Mouse (Mus musculus): ENCODE data around the gene Podxl2. TPM values are rescaled to one million over a fixed set of nuclear protein-coding genes. Genes with fewer than 3 reads are reported as not detected.

Gene Podxl2
- polyA plus RNA-seq, 1 experiment from 2014 or later = 56.8 TPM

DNA sequence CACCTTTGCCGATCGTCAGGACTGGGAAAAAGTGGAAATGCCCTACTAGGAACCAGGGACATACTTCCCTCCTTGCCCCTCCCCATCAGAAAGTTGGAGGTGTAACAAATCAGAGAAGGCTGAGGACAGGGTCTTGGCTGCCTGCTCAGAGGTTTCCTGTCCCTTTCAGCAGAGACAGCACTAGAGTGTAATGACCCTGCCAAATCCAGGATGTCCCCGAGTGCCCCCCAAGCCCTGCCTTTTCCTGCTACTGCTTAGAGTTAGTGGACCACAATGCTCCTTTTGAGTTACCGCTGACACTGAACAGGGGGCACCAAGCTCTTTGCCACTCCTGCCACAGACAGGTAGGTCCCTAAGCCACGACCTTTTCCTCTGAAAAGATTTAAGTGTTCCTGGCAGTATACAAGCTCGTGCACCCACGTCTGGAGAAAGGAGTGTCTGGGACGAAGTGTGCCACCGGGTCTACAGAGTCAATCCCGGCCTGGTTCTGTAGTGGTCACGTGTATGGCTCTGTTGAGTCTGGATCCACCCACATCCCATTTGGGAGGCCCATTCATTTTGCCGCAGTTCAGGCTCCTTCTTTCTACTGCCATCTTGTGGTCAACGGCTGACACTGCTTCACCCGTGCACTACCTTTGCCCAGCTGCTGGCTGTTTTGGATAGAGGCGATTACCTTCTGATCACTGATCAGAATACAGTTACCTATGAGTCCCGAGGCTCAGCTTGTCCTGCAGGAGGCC, 31.7 kb upstream of the Podxl2 start:
- ATAC-seq (replicated peaks; ENCODE audit: insufficient number of reproducible peaks, low FRiP score, low TSS enrichment, low read depth) = no peak
- Histone ChIP-seq H3K4me2 (ENCODE audit: low read depth, low read length) (no peak overlapping the region), H3K27me3 (ENCODE audit: control insufficient read depth, insufficient read depth, low read length) (no peaks in the 10 kb centered on the region), H3K4me1 (ENCODE audit: control insufficient read depth, insufficient read depth, low read length) (peaks cover 6% of the 10 kb centered on the region; the same call in 1 of the 2 replicates), H3K9me3 (replicated peaks; ENCODE audit: control insufficient read depth, low read length) (no peaks in the 10 kb centered on the region), H3K4me3 (ENCODE audit: low read depth, low read length) (no peak overlapping the region), H3K27ac (replicated peaks; ENCODE audit: low read depth, low read length) (no peak overlapping the region), H3K36me3 (replicated peaks; ENCODE audit: control insufficient read depth, insufficient read depth, low read depth, low read length) (no peaks in the 10 kb centered on the region), H3K9ac (replicated peaks; ENCODE audit: low read length) (no peak overlapping the region)
- WGBS = 16% methylated on average over 16 of the region's 16 CpGs
- peak; percentile 86 for DNase-seq (ENCODE audit: low spot score)

DNA sequence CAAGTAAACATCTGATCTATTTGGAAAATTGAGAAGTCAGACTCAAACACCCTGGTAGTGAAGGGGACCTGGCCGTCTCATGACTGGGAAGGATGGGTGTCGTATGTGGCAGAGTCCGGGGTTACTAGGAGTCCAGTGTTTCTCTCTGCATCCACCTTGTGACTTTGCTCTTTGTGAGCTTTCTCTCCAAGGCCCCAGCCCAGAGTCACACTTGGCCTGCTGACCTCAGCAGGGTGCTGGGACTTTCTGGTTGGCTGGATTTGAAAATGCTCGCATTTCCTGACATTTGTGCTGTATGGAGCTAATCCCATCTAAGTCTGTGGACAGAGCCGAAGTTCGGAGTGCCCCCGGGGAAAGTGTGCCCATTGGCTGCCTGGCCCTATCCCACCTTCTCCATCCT, 30.2 kb upstream of the Podxl2 start:
- Histone ChIP-seq H3K9ac (replicated peaks; ENCODE audit: low read length) (no peak overlapping the region), H3K4me1 (ENCODE audit: control insufficient read depth, insufficient read depth, low read length) (peaks cover 6% of the 10 kb centered on the region; the same call in 1 of the 2 replicates), H3K27ac (replicated peaks; ENCODE audit: low read depth, low read length) (no peak overlapping the region)

DNA sequence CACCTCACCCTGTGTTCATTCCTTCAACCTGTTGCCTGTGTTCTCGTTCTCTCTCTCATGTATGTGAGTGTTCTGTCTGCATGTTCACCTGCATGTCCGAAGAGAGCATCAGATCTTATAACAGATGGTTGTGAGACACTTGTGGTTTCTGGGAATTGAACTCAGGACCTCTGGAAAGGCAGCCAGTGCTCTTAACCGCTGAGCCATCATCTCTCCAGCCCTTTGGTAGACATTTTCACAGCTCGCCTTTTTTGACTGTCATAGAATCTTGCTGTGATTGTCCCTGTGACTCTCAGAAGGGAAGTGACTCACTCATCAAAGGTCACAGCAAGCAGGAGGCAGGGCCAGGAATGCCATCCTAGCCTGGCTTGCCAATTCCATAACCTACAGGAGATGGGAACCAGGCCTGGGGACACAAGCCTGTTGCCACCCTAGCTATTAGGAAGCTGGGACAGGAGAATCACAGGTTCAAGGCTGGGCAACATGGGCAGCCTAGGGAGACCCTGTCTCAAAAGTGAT, 29.7 kb upstream of the Podxl2 start:
- Histone ChIP-seq H3K4me2 (ENCODE audit: low read depth, low read length) (no peak overlapping the region), H3K4me1 (ENCODE audit: control insufficient read depth, insufficient read depth, low read length) (peaks cover 6% of the 10 kb centered on the region; the same call in 1 of the 2 replicates), H3K27ac (replicated peaks; ENCODE audit: low read depth, low read length) (no peak overlapping the region), H3K27me3 (ENCODE audit: control insufficient read depth, insufficient read depth, low read length) (no peaks in the 10 kb centered on the region), H3K36me3 (replicated peaks; ENCODE audit: control insufficient read depth, insufficient read depth, low read depth, low read length) (no peaks in the 10 kb centered on the region), H3K9me3 (replicated peaks; ENCODE audit: control insufficient read depth, low read length) (no peaks in the 10 kb centered on the region), H3K4me3 (ENCODE audit: low read depth, low read length) (no peak overlapping the region), H3K9ac (replicated peaks; ENCODE audit: low read length) (no peak overlapping the region)
- ATAC-seq (replicated peaks; ENCODE audit: insufficient number of reproducible peaks, low FRiP score, low TSS enrichment, low read depth) (no peak), DNase-seq (ENCODE audit: low spot score) (no peak)
- WGBS = 81% methylated on average over 4 of the region's 4 CpGs

More for the DNA sequence above, 30.2 kb upstream of the Podxl2 start:
- Histone ChIP-seq H3K27me3 (ENCODE audit: control insufficient read depth, insufficient read depth, low read length) (no peaks in the 10 kb centered on the region), H3K4me2 (ENCODE audit: low read depth, low read length) (no peak overlapping the region), H3K36me3 (replicated peaks; ENCODE audit: control insufficient read depth, insufficient read depth, low read depth, low read length) (no peaks in the 10 kb centered on the region), H3K4me3 (ENCODE audit: low read depth, low read length) (no peak overlapping the region), H3K9me3 (replicated peaks; ENCODE audit: control insufficient read depth, low read length) (no peaks in the 10 kb centered on the region)
- 82% methylated on average over 7 of the region's 7 CpGs for WGBS
- ATAC-seq (replicated peaks; ENCODE audit: insufficient number of reproducible peaks, low FRiP score, low TSS enrichment, low read depth) (no peak), DNase-seq (ENCODE audit: low spot score) (no peak)

DNA sequence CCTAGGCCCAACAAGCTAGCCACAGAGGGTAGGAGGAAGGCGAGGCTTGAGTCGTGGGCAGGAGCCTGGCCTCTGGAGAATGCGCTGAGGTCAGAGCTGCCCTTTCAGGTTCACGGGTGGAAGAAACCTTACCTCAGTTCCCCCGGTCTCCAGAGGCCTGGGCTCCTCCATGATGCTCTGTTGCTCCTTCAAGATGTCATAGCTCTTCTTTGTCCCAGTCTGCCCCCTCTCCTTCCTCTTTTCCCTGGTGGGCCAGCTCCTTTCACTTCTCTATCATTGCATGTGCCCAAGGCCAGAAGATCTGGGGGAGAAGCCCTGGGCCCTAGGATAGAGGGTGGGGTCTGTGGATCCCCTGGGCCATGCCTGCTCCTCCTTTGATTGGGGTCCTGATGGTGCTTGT, 28.9 kb upstream of the Podxl2 start:
- ATAC-seq (replicated peaks; ENCODE audit: insufficient number of reproducible peaks, low FRiP score, low TSS enrichment, low read depth) (no peak), DNase-seq (ENCODE audit: low spot score) (no peak)
- Histone ChIP-seq H3K27ac (replicated peaks; ENCODE audit: low read depth, low read length) (no peak overlapping the region), H3K9me3 (replicated peaks; ENCODE audit: control insufficient read depth, low read length) (no peaks in the 10 kb centered on the region), H3K36me3 (replicated peaks; ENCODE audit: control insufficient read depth, insufficient read depth, low read depth, low read length) (no peaks in the 10 kb centered on the region), H3K4me2 (ENCODE audit: low read depth, low read length) (peak overlapping the region; percentile 73), H3K4me3 (ENCODE audit: low read depth, low read length) (no peak overlapping the region), H3K27me3 (ENCODE audit: control insufficient read depth, insufficient read depth, low read length) (no peaks in the 10 kb centered on the region), H3K4me1 (ENCODE audit: control insufficient read depth, insufficient read depth, low read length) (peaks cover 6% of the 10 kb centered on the region; the same call in 1 of the 2 replicates), H3K9ac (replicated peaks; ENCODE audit: low read length) (no peak overlapping the region; the same call in 1 of the 2 replicates)
- 94% methylated on average over 4 of the region's 5 CpGs for whole genome bisulfite sequencing

DNA sequence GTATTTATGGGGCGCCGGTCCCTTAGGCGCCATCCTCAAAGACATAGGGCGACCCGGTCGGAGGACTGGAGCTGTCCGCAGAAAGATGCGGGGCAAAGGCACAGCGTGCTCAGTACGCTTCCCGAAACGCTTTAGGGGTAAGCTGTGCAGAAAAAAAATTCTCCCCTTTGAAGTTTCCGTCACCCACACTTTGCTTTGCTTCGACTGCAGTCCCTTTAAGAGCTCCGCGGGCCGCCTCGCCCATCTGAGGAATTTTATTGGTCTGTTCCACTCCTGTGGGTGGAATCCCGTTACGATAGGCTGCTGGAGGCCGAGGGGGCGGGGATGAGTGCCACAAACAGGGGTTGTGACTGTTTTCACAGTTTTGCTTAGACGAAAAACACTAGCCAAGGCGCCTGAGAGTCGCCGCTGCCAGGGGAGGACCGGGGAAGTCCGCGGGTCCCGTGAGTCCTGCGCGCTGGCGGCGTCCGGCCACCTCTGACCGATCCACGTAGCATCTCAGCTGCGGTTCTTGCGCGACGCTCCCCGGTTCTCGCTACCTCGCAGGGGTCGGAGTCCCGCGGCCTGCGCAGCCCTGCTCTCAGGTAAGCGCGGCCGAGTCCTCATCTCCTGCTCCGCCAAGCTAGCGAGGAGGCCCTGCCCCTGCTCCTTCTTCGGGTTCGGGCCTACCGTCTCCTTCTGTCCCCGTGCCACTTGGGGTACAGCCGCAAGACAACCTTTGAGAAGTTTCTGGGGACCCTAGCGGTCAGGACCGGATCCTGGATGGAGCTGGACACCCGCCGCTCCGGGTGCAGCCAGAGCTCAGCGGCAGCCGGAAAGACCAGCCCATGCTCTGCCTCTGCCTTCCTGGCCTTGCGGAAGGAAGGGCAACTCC, 27.3 kb upstream of the Podxl2 start, which contains the start of gene Tpra1:
Tpra1 (plus strand) TSS at position 305 of the 874 bp plus-strand sequence.
- ATAC-seq (replicated peaks; ENCODE audit: insufficient number of reproducible peaks, low FRiP score, low TSS enrichment, low read depth) (peak; percentile 80), DNase-seq (ENCODE audit: low spot score) (peak; percentile 97)
- under 1% methylated on average over 66 of the region's 66 CpGs for WGBS
- H3K4me3 ChIP-seq (ENCODE audit: low read depth, low read length) = peak within 1 kb of the TSS; percentile 70
- H3K4me1 ChIP-seq (ENCODE audit: control insufficient read depth, insufficient read depth, low read length) = peaks cover 6% of the 10 kb centered on the region; the same call in 1 of the 2 replicates
- peak within 1 kb of the TSS; percentile 72 for H3K27ac ChIP-seq (replicated peaks; ENCODE audit: low read depth, low read length)
- no peaks in the 10 kb centered on the region for H3K27me3 ChIP-seq (ENCODE audit: control insufficient read depth, insufficient read depth, low read length)
- H3K9me3 ChIP-seq (replicated peaks; ENCODE audit: control insufficient read depth, low read length) = no peaks in the 10 kb centered on the region
- peak within 1 kb of the TSS; percentile 80 for H3K4me2 ChIP-seq (ENCODE audit: low read depth, low read length)
- peak within 1 kb of the TSS; percentile 88 for H3K9ac ChIP-seq (replicated peaks; ENCODE audit: low read length)
- H3K36me3 ChIP-seq (replicated peaks; ENCODE audit: control insufficient read depth, insufficient read depth, low read depth, low read length) = no peaks in the 10 kb centered on the region

DNA sequence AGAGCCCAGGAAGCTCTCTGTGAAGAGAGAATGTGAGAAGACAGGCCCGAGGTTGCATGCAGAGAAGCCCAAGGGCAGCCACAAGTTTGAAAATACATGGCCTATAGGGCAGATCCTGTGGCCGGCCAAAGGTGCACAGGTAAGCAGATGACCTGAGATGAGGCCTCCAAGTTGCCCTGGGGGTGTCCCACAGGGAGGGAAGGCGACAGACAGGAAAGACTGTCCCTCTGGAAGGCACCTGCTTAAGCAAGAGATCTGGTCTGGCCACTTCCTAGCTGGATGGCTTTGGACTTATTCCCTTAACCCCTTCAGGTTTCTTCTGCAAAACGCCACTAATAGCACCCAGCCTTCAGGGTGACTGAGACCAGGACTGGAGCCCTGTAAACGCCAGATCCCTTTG, 26.6 kb upstream of the Podxl2 start:
- H3K36me3 ChIP-seq (replicated peaks; ENCODE audit: control insufficient read depth, insufficient read depth, low read depth, low read length) = no peaks in the 10 kb centered on the region
- ATAC-seq (replicated peaks; ENCODE audit: insufficient number of reproducible peaks, low FRiP score, low TSS enrichment, low read depth) = no peak
- H3K27ac ChIP-seq (replicated peaks; ENCODE audit: low read depth, low read length) = peak overlapping the region; percentile 72; the same call in 1 of the 2 replicates
- H3K9ac ChIP-seq (replicated peaks; ENCODE audit: low read length) = peak overlapping the region; percentile 65
- H3K27me3 ChIP-seq (ENCODE audit: control insufficient read depth, insufficient read depth, low read length) = no peaks in the 10 kb centered on the region
- no peaks in the 10 kb centered on the region for H3K9me3 ChIP-seq (replicated peaks; ENCODE audit: control insufficient read depth, low read length)
- 6% methylated on average over 5 of the region's 5 CpGs for WGBS
- H3K4me1 ChIP-seq (ENCODE audit: control insufficient read depth, insufficient read depth, low read length) = peaks cover 4% of the 10 kb centered on the region; the same call in 1 of the 2 replicates
- H3K4me3 ChIP-seq (ENCODE audit: low read depth, low read length) = peak overlapping the region; percentile 70
- peak; percentile 19 for DNase-seq (ENCODE audit: low spot score)
- peak overlapping the region; percentile 80 for H3K4me2 ChIP-seq (ENCODE audit: low read depth, low read length)

DNA sequence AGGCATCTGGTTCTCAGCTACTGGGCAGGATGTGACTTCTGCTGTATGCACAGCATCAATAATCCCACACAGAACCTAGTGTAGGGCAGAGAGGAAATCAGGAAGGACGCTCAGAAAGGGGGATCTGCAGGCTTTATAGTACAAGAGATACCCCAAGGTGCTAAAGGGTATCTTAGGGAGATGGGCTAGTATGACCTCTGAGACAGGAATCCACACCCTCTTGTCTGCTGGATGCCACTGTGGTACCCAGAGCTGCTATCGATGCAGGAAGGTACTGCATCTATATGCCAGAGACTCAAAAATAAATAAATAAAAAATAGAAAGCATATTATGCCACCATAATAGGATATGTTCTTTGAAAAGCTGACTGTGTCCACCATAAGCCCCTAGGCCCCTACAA, 24.8 kb upstream of the Podxl2 start:
- DNase-seq (ENCODE audit: low spot score) (no peak), ATAC-seq (replicated peaks; ENCODE audit: insufficient number of reproducible peaks, low FRiP score, low TSS enrichment, low read depth) (no peak)
- H3K9me3 ChIP-seq (replicated peaks; ENCODE audit: control insufficient read depth, low read length) = no peaks in the 10 kb centered on the region
- H3K4me2 ChIP-seq (ENCODE audit: low read depth, low read length) = no peak overlapping the region
- H3K27ac ChIP-seq (replicated peaks; ENCODE audit: low read depth, low read length) = no peak overlapping the region
- WGBS = 83% methylated on average over 2 of the region's 2 CpGs
- 0 out of 2 replicates have a peak, but pooled peaks cover 2% of the 10 kb centered on the region for H3K4me1 ChIP-seq (ENCODE audit: control insufficient read depth, insufficient read depth, low read length)
- H3K9ac ChIP-seq (replicated peaks; ENCODE audit: low read length) = no peak overlapping the region
- no peak overlapping the region for H3K4me3 ChIP-seq (ENCODE audit: low read depth, low read length)
- no peaks in the 10 kb centered on the region for H3K27me3 ChIP-seq (ENCODE audit: control insufficient read depth, insufficient read depth, low read length)
- peaks cover 5% of the 10 kb centered on the region for H3K36me3 ChIP-seq (replicated peaks; ENCODE audit: control insufficient read depth, insufficient read depth, low read depth, low read length)
